Mouse (Mus musculus): ENCODE measurements around the gene Pmpcb.

GRCm38 (mm10) chr5:21736956-21737585 lies at the start of gene Pmpcb:
- TF ChIP-seq GATA1 (IDR thresholded peaks at IDR 0.05; ENCODE audit: low read length): no peak
- no peak for TF ChIP-seq TAL1 (IDR thresholded peaks at IDR 0.05; ENCODE audit: low read length)

All from erythroblast, embryonic 14.5 days (primary cell).